ENCODE assay signal across 7 mouse cellular contexts in genomic region chr5:139199995-139200769, GRCm38 (mm10). TPM values are rescaled to one million over a fixed set of nuclear protein-coding genes. Genes with fewer than 3 reads are reported as not detected.
DNase-seq lines count a peak whose midpoint lies in the region; ATAC-seq lines count a peak whose summit lies in the region.

Gene Sun1, plus strand, starts transcription at chr5:139200637.

- peak; percentile 99 for ATAC-seq in intestine, embryonic 16.5 days
- ATAC-seq in midbrain, embryonic 11.5 days (ENCODE audit: low FRiP score), result peak; percentile 100

- no peaks in the 10 kb centered on the region for H3K36me3 ChIP-seq in intestine, embryonic 16.5 days (ENCODE audit: control insufficient read depth, insufficient read depth, low read length)
- H3K36me3 ChIP-seq in midbrain, embryonic 11.5 days (ENCODE audit: control insufficient read depth, insufficient read depth, low read length), result no peaks in the 10 kb centered on the region

- no peaks in the 10 kb centered on the region for H3K9me3 ChIP-seq in intestine, embryonic 16.5 days (ENCODE audit: control insufficient read depth, low read length)
- no peaks in the 10 kb centered on the region for H3K9me3 ChIP-seq in midbrain, embryonic 11.5 days (ENCODE audit: control insufficient read depth, low read length)

- H3K4me1 ChIP-seq in intestine, embryonic 16.5 days (ENCODE audit: control insufficient read depth, insufficient read depth, low read length), result peaks cover 30% of the 10 kb centered on the region
- H3K4me1 ChIP-seq in midbrain, embryonic 11.5 days (ENCODE audit: control insufficient read depth, insufficient read depth, low read length), result peaks cover 17% of the 10 kb centered on the region

- peak within 1 kb of the TSS; percentile 88 for H3K4me3 ChIP-seq in intestine, embryonic 16.5 days (ENCODE audit: low read length)
- H3K4me3 ChIP-seq in midbrain, embryonic 11.5 days (ENCODE audit: low read depth, low read length), result peak within 1 kb of the TSS; percentile 96

- no peaks in the 10 kb centered on the region for H3K27me3 ChIP-seq in intestine, embryonic 16.5 days (replicated peaks; ENCODE audit: control insufficient read depth, insufficient read depth, low read length)
- no peaks in the 10 kb centered on the region for H3K27me3 ChIP-seq in midbrain, embryonic 11.5 days (ENCODE audit: control insufficient read depth, insufficient read depth, low read length)

- WGBS in intestine, embryonic 16.5 days, result under 1% methylated on average over 63 of the region's 64 CpGs
- WGBS in midbrain, embryonic 11.5 days, result under 1% methylated on average over 64 of the region's 64 CpGs

- H3K27ac ChIP-seq in intestine, embryonic 16.5 days (ENCODE audit: low read length), result peak within 1 kb of the TSS; percentile 83
- peak within 1 kb of the TSS; percentile 75; the same call in 1 of the 2 replicates for H3K27ac ChIP-seq in midbrain, embryonic 11.5 days (ENCODE audit: low read depth, low read length)

- H3K9ac ChIP-seq in intestine, embryonic 16.5 days (ENCODE audit: low read depth, low read length), result peak within 1 kb of the TSS; percentile 84
- peak within 1 kb of the TSS; percentile 90 for H3K9ac ChIP-seq in midbrain, embryonic 11.5 days (ENCODE audit: low read length)

- peak within 1 kb of the TSS; percentile 75 for H3K4me2 ChIP-seq in intestine, embryonic 16.5 days (ENCODE audit: low read depth, low read length)
- H3K4me2 ChIP-seq in midbrain, embryonic 11.5 days, result peak within 1 kb of the TSS; percentile 89

- DNase-seq in adrenal gland, adult 8-10 months, result peak; percentile 97
- peak; percentile 99 for DNase-seq in embryo, embryonic 9.5 days (ENCODE audit: extremely low spot score)
- peak; percentile 95 to 98 for DNase-seq in gastrocnemius, postnatal 4 days (ENCODE audit: low spot score in 2 of 2)
- DNase-seq in left cerebral cortex, postnatal 36 days (ENCODE audit: low spot score in 2 of 2), result peak; percentile 98 to 99
- DNase-seq in midbrain, embryonic 11.5 days (ENCODE audit: low spot score, missing footprints), result peak; percentile 100
- DNase-seq in skeletal muscle tissue, adult 2 months (ENCODE audit: low read depth, low spot score), result peak; percentile 96

- intact Hi-C loops in left cerebral cortex, postnatal 36 days (cut with DNase I), result loop anchor here (1.0 kb wide), 1 partner anchor 52 kb away; the partner anchor contains the start of gene Get4

RNA-seq across cellular contexts. Expression of gene Sun1, which starts in this region (rescaled TPM):
- 100 to 1,000 TPM in 3 of 4 experiments, 10 to 100 TPM in 1; 86.6 to 128 (median 111) TPM for total RNA-seq in adrenal gland, adult 8-10 months (2022)
- total RNA-seq in gastrocnemius, postnatal 4 days (2021), result 10 to 100 TPM; 61.6 to 63.6 TPM
- polyA plus RNA-seq in intestine, embryonic 16.5 days (2015; fragmentation: Nextera tagmentation; extraction: Ambion mirVana), result 36.6 and 38.8 TPM in 2 replicates
- total RNA-seq in left cerebral cortex, postnatal 36 days (2021), result 100 to 1,000 TPM; 136 to 141 TPM
- polyA plus RNA-seq in midbrain, embryonic 11.5 days (2014; fragmentation: Nextera tagmentation; extraction: Ambion mirVana), result 41.9 and 44.6 TPM in 2 replicates

Comparison
In these comparisons a context has a peak if more than half of its experiments do, and no peak if none do; other contexts are left out.
1. Peak in every context shown above with its lines: DNase-seq, ATAC-seq, H3K4me3 ChIP-seq and H3K27ac ChIP-seq.